Mouse (Mus musculus) forebrain, embryonic 16.5 days (tissue): ENCODE results near the gene Lrrc47. TPM values are rescaled to one million over a fixed set of nuclear protein-coding genes. Genes with fewer than 3 reads are reported as not detected.

ENCODE experiments used
- ATAC-seq: fragments of 200-750 bp; cut with Nextera tagmentation; 2 replicates; pipeline ENCODE4 v1.8.0; 2017; ENCODE audit warnings: mild to moderate bottlenecking, moderate library complexity
- H3K27ac ChIP-seq: fragments of 300-500 bp; sonication (generic); 2 replicates; pipeline ENCODE4 v1.5.1; 2014; ENCODE audit warnings: low read length, control low read depth
- H3K27me3 ChIP-seq: fragments of 300-500 bp; sonication (generic); replicated peaks from 2 replicates; pipeline ENCODE4 v1.6.1; 2014; ENCODE audit warnings: low read length; ENCODE audit not compliant: control insufficient read depth, insufficient read depth
- H3K36me3 ChIP-seq: fragments of 300-500 bp; sonication (generic); 2 replicates; pipeline ENCODE4 v1.6.1; 2014; ENCODE audit not compliant: control insufficient read depth, insufficient read depth
- H3K4me1 ChIP-seq: fragments of 300-500 bp; sonication (generic); replicated peaks from 2 replicates; pipeline ENCODE4 v1.6.1; 2014; ENCODE audit warnings: low read length; ENCODE audit not compliant: control insufficient read depth, insufficient read depth
- H3K4me2 ChIP-seq: fragments of 300-500 bp; sonication (generic); 2 replicates; pipeline ENCODE4 v1.6.1; 2014; ENCODE audit warnings: mild to moderate bottlenecking, low read length, control low read depth
- H3K4me3 ChIP-seq: fragments of 300-500 bp; sonication (generic); replicated peaks from 2 replicates; pipeline ENCODE4 v1.5.1; 2014; ENCODE audit warnings: mild to moderate bottlenecking, low read length, control low read depth
- H3K9ac ChIP-seq: fragments of 300-500 bp; sonication (generic); replicated peaks from 2 replicates; pipeline ENCODE4 v1.6.1; 2014; ENCODE audit warnings: low read depth, low read length, control low read depth
- H3K9me3 ChIP-seq: fragments of 300-500 bp; sonication (generic); 2 replicates; pipeline ENCODE4 v1.6.1; 2016; ENCODE audit warnings: low read length; ENCODE audit not compliant: control insufficient read depth
- WGBS: fragments of 180-500 bp; shearing (Covaris S2); extraction: QIAGEN DNeasy Blood & Tissue Kit; methylation state at CpG from one replicate; pipeline ENCODE4 v1.1.7; 2014; 5-methylcytosine and 5-hydroxymethylcytosine counted together
- polyA plus RNA-seq: library from polyadenylated mRNA; unstranded; fragments of >200 nt; fragmentation: Nextera tagmentation; extraction: Ambion mirVana; gene quantifications from 2 replicates; pipeline ENCODE4 v1.2.1, GENCODE M21; 2015

Gene Lrrc47
- polyA plus RNA-seq, 1 experiment from 2014 or later = 22.2 TPM

DNA sequence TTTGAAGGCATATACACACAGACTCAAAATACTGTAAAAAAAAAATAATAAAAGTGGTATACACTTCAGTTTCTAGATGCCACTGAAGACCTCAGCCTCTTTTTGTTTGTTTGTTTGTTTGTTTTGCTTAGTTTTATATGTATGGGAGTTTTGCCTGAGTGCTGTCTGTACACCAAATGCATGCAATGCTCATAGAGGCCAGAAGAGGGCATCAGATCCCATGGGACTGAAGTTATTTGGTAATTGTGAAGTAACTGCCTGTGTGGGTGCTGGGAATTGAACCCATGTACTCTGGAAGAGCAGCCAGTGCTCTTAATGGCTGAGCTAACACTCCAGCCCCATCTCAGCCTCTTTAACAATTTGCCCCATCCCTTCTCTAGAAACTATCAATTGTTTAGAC is 17.1 kb downstream of the Lrrc47 start:
- Histone ChIP-seq H3K27me3 (peaks cover 16% of the 10 kb centered on the region), H3K9ac (no peak overlapping the region), H3K9me3 (no peaks in the 10 kb centered on the region), H3K4me3 (no peak overlapping the region), H3K4me2 (no peak overlapping the region), H3K36me3 (no peaks in the 10 kb centered on the region), H3K27ac (no peak overlapping the region), H3K4me1 (peaks cover 7% of the 10 kb centered on the region)
- ATAC-seq = no peak

- WGBS = 53% methylated on average over 3 of the region's 3 CpGs
These were observed 25.6 kb downstream of the Lrrc47 start for GRCm38 (mm10) chr4:154037123-154037522.

GRCm38 (mm10) chr4:154042577-154042976 is 31.0 kb downstream of the Lrrc47 start, which contains the start of gene Ccdc27:
Gene Ccdc27, minus strand, starts transcription at chr4:154042677.
- no peak for ATAC-seq
- H3K36me3 ChIP-seq = no peaks in the 10 kb centered on the region
- no peaks in the 10 kb centered on the region for H3K4me1 ChIP-seq
- H3K4me3 ChIP-seq = no peak within 1 kb of the TSS
- H3K27ac ChIP-seq = no peak within 1 kb of the TSS
- no peak within 1 kb of the TSS for H3K4me2 ChIP-seq
- H3K27me3 ChIP-seq = no peaks in the 10 kb centered on the region
- 84% methylated on average over 9 of the region's 9 CpGs for WGBS
- no peak within 1 kb of the TSS for H3K9ac ChIP-seq
- no peaks in the 10 kb centered on the region for H3K9me3 ChIP-seq

More at GRCm38 (mm10) chr4:154037123-154037522, 25.6 kb downstream of the Lrrc47 start:
- no peaks in the 10 kb centered on the region for H3K4me1 ChIP-seq
- ATAC-seq = no peak
- no peak overlapping the region for H3K4me2 ChIP-seq
- H3K9me3 ChIP-seq = no peaks in the 10 kb centered on the region
- no peak overlapping the region for H3K27ac ChIP-seq
- no peak overlapping the region for H3K4me3 ChIP-seq
- no peak overlapping the region for H3K9ac ChIP-seq
- no peaks in the 10 kb centered on the region for H3K27me3 ChIP-seq
- no peaks in the 10 kb centered on the region for H3K36me3 ChIP-seq

DNA sequence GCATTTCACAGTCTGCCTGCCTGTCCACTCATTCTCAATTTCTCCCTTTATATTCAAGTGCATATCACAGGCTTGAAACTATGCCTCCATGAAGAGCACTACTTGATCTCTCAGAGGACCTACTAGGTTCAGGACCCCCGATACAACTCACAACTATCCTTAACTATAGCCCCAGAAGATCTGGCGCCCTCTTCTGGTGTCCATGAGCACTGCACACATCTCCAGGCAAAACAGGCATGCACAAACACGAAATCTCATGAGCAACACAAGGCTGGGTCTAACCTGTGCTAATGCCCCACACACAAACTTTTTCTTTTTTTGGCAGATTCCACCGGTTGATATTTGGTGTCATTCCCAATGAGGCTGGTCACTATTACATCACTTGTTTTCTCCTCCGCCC is 34.3 kb downstream of the Lrrc47 start:
- H3K27me3 ChIP-seq = no peaks in the 10 kb centered on the region
- H3K4me1 ChIP-seq = no peaks in the 10 kb centered on the region
- H3K4me2 ChIP-seq = no peak overlapping the region
- H3K9ac ChIP-seq = no peak overlapping the region
- H3K4me3 ChIP-seq = no peak overlapping the region
- no peak overlapping the region for H3K27ac ChIP-seq
- WGBS = 69% methylated on average over 5 of the region's 5 CpGs
- H3K9me3 ChIP-seq = no peaks in the 10 kb centered on the region
- H3K36me3 ChIP-seq = no peaks in the 10 kb centered on the region
- no peak for ATAC-seq

- Histone ChIP-seq H3K9me3 (no peaks in the 10 kb centered on the region), H3K4me3 (no peak overlapping the region), H3K27ac (no peak overlapping the region), H3K9ac (no peak overlapping the region), H3K27me3 (no peaks in the 10 kb centered on the region), H3K4me1 (no peaks in the 10 kb centered on the region), H3K4me2 (no peak overlapping the region), H3K36me3 (no peaks in the 10 kb centered on the region)
- 68% methylated on average over 3 of the region's 3 CpGs for WGBS
- no peak for ATAC-seq
These were observed 39.9 kb downstream of the Lrrc47 start for GRCm38 (mm10) chr4:154051401-154051800.

DNA sequence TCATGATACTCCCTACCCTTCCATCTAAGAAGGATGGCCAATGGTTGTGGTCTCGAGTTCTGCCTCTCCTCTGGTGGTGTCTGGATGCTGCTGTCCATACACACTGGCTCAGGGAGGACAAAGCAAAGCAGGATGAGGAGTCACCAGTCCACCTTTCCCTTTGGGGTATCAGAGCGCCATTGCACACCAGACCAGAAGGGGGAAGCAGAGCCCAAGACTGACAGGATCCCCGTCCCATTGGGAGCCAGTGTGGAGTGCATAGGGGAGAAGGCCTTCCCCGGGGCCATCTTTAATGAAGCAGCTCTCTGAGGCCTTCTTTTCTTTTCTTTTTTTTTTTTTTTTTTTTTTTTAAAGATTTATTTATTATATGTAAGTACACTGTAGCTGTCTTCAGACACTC is 41.5 kb downstream of the Lrrc47 start:
- no peaks in the 10 kb centered on the region for H3K4me1 ChIP-seq
- no peak overlapping the region for H3K9ac ChIP-seq
- H3K27ac ChIP-seq = no peak overlapping the region
- H3K9me3 ChIP-seq = no peaks in the 10 kb centered on the region
- WGBS = 58% methylated on average over 4 of the region's 4 CpGs
- H3K4me3 ChIP-seq = no peak overlapping the region
- H3K36me3 ChIP-seq = no peaks in the 10 kb centered on the region
- H3K4me2 ChIP-seq = no peak overlapping the region
- no peaks in the 10 kb centered on the region for H3K27me3 ChIP-seq
- no peak for ATAC-seq

DNA sequence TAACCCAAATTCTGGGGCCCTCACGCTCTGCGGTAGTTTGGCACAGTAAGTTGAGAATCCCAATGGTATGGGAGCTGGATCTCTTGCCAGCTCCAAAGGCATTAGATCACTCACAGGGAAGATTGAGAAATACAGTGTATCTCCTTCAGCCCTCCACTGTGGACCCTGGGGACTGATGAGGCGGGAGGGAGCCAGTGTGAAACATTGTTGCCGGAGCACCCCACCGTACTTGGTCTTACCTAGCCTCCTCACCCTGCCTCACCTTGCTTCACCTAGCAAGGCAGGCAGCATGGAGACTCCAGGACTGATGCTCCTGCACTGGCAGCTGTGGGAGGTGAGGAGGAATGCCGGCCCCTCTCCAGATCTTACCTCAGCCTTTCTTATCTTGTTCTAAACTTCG is 44.0 kb downstream of the Lrrc47 start:
- no peak for ATAC-seq
- H3K36me3 ChIP-seq = no peaks in the 10 kb centered on the region
- H3K27ac ChIP-seq = no peak overlapping the region
- H3K9ac ChIP-seq = no peak overlapping the region
- H3K4me1 ChIP-seq = no peaks in the 10 kb centered on the region
- no peak overlapping the region for H3K4me2 ChIP-seq
- no peaks in the 10 kb centered on the region for H3K9me3 ChIP-seq
- H3K4me3 ChIP-seq = no peak overlapping the region
- H3K27me3 ChIP-seq = no peaks in the 10 kb centered on the region
- 87% methylated on average over 7 of the region's 7 CpGs for WGBS

DNA sequence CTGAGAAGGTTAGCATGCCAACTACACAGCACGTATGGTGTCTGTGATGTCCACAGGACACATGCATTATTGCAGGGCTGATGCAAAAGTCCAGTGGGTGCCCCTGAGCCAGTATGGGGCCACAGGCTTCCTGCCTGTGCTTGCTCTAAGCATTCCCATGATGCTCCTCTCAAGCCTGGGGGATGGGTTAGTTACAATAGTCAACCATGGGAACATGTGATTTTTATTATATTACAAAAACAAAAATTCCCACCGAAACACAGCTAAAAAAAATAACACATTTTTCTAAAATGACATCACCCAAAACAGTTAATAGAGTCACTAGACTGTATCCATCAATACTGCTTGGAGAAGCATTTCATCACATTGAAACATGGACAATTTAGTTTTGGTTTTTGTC is 44.5 kb downstream of the Lrrc47 start:
- Histone ChIP-seq H3K9me3 (no peaks in the 10 kb centered on the region), H3K36me3 (no peaks in the 10 kb centered on the region), H3K4me1 (no peaks in the 10 kb centered on the region), H3K27ac (no peak overlapping the region), H3K4me2 (no peak overlapping the region), H3K4me3 (no peak overlapping the region), H3K27me3 (no peaks in the 10 kb centered on the region), H3K9ac (no peak overlapping the region)
- WGBS = 95% methylated on average over 2 of the region's 2 CpGs
- no peak for ATAC-seq

DNA sequence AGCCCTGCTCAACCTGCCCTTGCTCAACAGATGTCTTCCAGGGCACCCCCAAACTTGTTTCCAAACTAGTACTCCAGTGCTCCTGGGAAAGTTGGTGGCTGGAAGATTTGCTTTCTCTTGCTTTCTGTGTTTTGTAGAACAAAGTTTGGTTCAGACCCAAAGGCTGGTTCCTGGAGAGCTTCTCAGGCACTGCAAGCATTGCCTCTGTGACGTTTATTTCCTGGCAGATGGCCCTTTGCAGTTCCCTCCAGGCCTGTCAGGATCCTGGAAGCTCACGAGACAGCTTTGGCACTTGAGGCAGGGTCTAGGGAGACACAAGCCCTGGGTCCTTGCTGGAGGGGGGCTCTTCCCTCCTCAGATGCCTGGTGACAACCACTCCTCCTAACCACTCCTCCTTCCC is 45.1 kb downstream of the Lrrc47 start:
- Histone ChIP-seq H3K27me3 (no peaks in the 10 kb centered on the region), H3K4me1 (no peaks in the 10 kb centered on the region), H3K36me3 (no peaks in the 10 kb centered on the region), H3K9ac (no peak overlapping the region), H3K27ac (no peak overlapping the region), H3K9me3 (no peaks in the 10 kb centered on the region), H3K4me3 (no peak overlapping the region), H3K4me2 (no peak overlapping the region)
- WGBS = 46% methylated on average over 2 of the region's 2 CpGs
- ATAC-seq = no peak

DNA sequence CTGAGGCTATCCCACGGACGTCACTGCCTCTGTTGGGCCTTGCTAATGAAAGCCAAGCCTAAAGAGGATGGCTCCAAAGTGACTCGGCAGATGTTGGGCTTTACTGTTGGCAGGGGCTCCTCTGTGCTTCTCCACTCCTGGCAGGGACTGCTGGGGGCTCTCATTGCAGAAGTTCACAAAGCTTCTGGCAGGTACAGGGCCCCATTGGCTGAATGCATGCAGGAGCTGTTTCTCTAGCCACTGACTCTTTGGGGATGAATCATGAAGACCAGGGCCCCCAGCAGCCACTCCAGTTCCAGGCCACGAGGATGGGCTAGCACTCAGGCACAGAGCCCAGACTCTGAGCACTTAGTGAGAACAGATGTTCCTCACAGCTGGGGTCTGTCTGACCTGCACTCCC is 46.2 kb downstream of the Lrrc47 start:
- no peaks in the 10 kb centered on the region for H3K27me3 ChIP-seq
- no peaks in the 10 kb centered on the region for H3K9me3 ChIP-seq
- H3K27ac ChIP-seq = no peak overlapping the region
- H3K36me3 ChIP-seq = no peaks in the 10 kb centered on the region
- H3K4me2 ChIP-seq = no peak overlapping the region
- 75% methylated on average over 4 of the region's 4 CpGs for WGBS
- no peak overlapping the region for H3K4me3 ChIP-seq
- no peak for ATAC-seq
- H3K4me1 ChIP-seq = no peaks in the 10 kb centered on the region
- no peak overlapping the region for H3K9ac ChIP-seq
